Mouse (Mus musculus) heart, postnatal 10 days (tissue): ENCODE data around the gene Sos2. TPM values are rescaled to one million over a fixed set of nuclear protein-coding genes. Genes with fewer than 3 reads are reported as not detected.

Source experiments
- DNase-seq, 2 experiments: peaks; one replicate each; pipeline ENCODE4 v3.0.0; 2021
- intact Hi-C: fragments of 180-260 bp; cut with DNase I; formaldehyde crosslinking; loops from one replicate; pipeline ENCODE4 v1.15.1; 2025
- total RNA-seq, 2 experiments: library from RNA; stranded (reverse); gene quantifications; 2 replicates each; pipeline ENCODE4 v1.2.3; 2021

Sos2 gene
- 10 to 100 TPM; 33.9 to 34.7 TPM for total RNA-seq

DNA sequence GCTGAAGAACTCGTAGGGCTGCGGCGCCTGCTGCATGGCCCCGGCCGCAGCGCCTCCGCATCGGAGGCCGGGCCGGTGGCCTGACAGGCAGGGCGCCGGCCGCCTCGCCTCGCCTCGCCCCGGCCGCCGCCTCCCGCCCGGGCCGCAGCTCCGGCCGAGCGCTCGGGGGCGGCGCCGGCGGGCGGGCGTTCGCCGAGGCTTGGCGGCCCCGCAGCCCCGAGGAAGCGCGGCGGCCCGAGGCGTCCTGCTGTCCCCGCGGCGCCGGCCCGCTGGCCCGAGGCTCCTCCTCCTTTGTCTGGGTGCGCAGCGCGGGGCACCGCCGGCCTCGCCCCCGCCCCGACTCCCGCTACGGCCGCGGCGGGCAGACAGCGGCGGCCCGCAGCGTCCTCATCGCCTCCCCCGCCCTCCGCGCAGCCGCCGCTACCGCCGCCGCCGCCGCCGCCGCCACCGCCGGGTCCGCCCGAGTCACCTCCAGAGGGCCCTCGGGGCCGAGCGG lies at the start of gene Sos2:
Gene Sos2, minus strand, starts transcription at position 287 of the 496 bp plus-strand sequence.
- DNase-seq: peak in 1 of 2 experiments; percentile 65
- intact Hi-C loops: loop anchor here (2.0 to 5.0 kb wide), 3 partner anchors 37 to 319 kb away; no protein-coding TSS in a partner anchor

DNA sequence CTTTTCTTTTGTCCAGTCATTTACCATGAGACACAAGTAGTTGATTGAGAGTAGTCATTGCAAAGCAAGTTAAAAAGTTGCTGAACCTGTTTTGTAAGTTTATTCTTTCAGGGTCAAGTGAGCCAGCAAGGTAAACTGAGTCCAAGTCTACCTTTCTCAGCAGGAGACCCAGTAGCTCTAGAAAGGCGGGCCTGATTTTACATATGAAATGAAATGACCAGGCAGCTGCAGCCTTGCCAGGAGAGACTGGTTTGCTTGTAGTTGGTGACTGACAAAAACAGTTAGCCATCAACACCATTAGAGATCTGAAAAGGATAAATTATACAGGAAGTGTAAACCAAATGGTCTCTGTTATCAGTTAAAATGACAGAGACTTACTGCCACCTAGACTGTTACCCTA lies 48.7 kb upstream of the Sos2 start:
- DNase-seq: no peak
- intact Hi-C loops: loop anchor here (10.0 kb wide), 1 partner anchor 504 kb away; the partner anchor contains the start of gene Pygl

DNA sequence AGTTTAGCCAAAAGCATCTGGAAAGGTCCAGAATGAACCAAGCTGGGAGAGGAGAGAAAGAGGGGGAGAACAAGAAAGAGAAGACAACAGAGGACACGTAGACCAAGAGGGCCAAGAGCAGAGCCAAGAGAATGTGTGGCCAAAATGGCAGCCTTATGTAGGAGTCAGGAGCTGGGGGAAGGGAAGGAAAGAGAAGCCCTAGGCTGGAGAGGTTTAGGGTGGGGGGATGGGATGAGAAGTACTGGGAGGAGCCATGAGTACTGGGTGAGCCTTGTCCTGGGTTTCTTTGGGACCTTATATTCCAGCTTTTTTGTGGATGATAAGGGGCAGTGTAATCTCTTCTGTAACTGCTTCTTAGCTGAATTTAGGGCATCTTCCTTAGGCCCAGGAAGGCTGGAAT lies 47.6 kb upstream of the Sos2 start:
- intact Hi-C loops: no loop called here
- no peak for DNase-seq

DNA sequence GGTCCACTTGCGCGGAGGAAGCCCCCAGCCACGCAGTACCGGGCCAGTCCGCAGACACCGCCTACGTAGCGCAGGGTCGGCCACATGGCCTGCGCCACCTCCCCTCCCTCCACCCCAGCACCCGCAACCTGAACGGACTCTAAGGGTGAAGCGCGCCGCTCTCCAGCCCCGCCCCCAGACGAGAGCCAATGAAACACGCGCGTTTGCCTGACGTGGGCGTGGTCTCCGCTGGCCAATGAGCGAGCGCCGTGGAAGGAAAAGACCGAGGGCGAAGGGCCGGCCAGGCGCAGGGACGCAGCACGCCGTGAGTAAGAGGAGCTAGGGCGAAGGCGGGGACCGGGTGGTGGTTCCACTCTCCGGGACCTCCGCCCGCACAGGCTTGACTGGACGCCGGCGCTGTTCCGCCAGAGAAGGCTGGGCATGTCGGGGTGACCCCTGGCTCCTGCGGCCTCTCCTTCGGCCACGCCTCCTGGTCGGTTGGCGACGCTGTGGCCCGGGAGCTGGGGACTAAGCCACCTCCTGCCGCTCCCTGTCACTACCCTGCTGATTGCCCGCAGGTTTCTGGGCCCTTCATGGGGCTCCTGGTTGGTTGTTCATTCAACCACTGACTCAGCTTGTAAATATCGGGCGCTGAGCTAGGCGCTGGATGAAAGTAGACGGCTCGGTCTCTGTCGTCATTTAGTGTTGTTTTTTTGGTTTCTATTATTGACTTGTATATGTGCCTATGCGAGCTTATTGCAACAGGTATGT lies 43.2 kb upstream of the Sos2 start, which contains the start of the genes L2hgdh and Atp5s:
Gene L2hgdh, minus strand, starts transcription at position 163 of the 750 bp plus-strand sequence.
Gene Atp5s, plus strand, starts transcription at position 240 of the 750 bp plus-strand sequence.
- DNase-seq: peak; percentile 98
- intact Hi-C loops: no loop called here

DNA sequence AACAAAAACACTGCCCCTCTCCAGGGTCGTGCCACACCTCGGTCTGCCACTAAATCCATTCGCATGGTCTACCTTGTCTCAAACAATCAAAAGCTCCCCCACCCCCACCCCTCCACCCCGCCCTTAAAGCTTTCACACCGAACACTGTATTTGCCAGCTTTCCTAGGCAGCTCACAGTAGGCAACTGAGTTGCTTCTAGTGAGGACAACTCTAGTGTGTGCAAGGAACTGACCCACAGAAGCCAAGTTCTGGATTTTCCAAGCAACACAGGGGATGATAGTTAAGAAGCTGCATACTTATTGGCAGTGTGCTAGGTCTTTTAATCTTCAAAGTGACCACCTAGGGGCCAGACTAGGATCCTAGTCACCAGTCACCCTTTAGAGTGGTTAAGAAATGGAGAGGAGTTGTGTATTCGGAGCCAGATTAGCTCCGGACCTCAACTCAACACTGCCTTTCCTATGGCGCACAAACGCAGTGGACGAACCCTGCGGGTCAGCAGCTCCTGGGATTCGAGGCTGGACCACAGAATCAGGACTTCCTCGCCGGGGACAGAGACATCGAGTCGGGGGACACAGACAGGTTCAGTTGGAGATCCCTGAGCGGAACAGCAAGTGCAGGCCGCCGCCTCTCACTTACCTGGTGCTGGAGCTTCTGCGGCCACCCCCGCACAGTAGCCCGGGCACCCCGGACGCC lies 42.5 kb upstream of the Sos2 start:
- intact Hi-C loops: no loop called here
- no peak for DNase-seq

DNA sequence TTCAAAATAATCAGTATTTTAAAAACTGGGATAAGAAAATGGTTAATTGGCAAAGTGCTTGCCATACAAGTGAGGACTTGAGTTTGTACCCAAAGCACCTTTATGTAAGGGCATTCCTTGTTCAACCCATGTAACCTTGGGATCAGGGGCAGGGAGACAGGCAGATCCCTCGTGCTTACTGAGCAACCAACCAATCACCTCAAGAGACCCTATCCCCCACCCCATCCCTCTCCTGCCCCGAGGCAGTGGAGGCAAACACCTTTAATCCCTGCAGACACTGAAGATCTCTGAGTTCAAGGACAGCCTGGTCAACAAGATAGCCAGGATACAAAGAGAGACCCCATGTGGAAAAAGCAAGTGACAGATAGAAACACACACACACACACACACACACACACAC lies 41.7 kb upstream of the Sos2 start:
- intact Hi-C loops: no loop called here
- DNase-seq: no peak

DNA sequence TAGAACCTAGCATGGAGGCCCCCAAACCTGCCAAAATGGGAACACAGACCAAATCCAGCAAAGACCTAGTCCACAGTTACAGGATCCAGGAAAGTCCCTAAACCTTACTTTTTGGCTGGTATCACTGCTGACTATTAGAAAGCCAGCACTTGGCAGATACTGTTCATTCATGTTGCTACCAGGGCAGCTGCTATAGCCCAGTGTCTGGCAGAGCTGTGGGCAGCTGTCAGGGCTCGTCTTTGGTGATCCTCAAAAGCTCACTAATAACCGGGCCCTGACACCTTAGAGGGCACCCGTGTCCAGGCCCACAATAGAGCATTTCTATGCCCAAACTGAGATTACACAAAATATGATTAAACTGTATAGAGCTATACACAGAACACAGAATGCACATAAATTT lies 41.2 kb upstream of the Sos2 start:
- intact Hi-C loops: no loop called here
- no peak for DNase-seq

DNA sequence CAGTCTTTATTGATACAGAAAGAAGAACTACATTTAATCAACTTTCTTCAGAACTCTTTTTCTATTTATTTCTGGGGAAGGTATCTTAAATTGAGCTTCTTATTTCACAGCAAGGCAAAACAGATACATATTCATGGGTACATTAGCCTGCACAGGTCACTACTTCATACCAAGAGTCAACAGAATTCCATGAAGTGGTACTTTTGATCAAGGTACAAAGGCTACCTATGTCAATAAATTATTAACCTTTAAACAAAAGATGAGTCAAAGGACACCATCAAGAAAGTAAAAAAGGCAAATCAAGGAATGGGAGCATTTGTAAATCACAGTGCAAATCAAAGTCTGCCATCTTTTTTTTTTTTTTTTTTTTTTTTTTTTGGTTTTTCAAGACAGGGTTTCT lies 32.0 kb upstream of the Sos2 start:
- no peak for DNase-seq
- intact Hi-C loops: no loop called here

DNA sequence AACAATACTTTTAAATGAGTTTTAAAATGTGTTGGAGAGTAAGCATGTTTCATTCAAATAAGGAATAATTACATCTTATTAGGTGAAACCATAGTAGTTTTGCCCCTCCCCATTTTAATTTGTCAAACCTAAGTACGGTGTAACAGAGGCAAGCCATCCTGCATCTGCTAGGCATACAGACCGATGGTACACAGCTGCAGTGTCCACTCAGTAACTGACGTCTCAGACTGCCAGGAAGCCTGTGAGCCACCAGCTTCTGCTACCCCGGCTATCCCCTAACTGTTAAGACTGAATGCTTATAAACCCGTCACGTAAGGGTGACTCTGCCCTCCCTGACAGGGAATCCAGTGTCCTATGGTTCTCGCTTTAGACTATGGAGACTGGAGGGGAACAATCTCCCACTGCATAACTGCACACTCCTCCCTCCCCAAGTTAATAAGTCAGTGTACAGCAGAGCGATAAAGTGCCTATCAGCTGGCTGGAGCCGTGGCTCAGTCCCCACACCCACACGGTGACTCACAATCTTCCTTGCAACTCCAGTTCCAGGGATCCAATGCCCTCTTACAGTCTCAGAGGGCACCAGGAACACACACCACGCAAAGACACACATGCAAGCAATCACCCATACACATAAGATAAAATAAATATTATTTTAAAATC lies 23.3 kb upstream of the Sos2 start:
- intact Hi-C loops: no loop called here
- DNase-seq: no peak

DNA sequence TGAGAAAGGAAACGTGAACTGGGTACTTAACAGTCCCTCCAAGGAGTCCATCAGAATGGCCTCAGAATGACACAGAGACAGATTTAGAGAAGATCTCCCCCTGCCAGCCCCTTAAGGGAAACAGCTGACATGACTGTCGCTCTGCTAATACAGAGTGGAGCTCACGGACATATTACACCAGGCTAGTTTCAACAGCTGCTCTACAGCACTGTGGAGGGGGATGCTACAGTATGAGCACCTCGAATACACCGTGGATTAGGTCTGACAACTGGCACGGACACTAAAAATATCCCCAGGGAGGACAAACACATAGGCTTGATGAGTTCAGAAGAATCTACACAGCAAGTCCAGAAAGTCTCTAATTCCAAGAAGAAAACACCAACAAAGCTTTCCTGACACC lies 16.7 kb upstream of the Sos2 start:
- DNase-seq: no peak
- intact Hi-C loops: no loop called here

DNA sequence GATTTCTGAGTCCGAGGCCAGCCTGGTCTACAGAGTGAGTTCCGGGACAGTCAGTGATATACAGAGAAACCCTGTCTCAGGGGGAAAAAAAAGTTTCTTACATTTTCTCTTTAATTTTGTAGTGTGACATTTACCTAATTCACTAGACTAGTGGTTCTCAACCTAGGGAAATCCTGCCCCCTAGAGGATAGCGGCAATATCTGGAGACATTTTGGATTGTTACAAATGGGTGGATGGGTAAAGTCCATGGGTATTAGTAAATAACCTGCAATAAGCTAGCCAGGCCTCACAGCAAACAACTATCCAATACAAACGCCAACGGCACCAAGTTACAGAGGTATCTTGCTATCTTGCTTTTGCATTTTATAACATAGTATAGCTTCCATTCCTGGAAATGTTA lies 15.1 kb upstream of the Sos2 start:
- DNase-seq: peak; percentile 68 to 77
- intact Hi-C loops: loop anchor here (2.0 kb wide), 1 partner anchor 114 kb away; the partner anchor contains the start of gene Vcpkmt

DNA sequence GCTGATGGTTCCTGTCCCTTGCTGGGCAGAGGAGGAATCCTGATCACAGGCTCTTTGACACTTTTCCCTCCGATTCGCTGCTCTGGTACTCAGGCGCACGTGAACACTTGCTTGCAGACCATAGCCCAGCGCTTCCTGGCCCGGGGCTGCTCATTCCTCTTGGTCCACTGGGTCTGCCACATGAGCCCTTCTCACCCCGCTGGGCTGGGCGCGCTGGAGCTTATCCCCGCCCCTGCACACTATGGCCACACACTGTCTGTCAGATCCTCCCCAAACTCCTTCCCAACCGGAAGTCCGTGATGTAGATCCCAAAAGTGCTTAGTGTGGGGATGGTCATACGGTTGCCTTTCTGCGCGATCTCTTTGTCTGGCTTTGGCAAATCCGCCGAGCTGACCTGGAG lies 11.8 kb upstream of the Sos2 start:
- intact Hi-C loops: no loop called here
- DNase-seq: no peak

DNA sequence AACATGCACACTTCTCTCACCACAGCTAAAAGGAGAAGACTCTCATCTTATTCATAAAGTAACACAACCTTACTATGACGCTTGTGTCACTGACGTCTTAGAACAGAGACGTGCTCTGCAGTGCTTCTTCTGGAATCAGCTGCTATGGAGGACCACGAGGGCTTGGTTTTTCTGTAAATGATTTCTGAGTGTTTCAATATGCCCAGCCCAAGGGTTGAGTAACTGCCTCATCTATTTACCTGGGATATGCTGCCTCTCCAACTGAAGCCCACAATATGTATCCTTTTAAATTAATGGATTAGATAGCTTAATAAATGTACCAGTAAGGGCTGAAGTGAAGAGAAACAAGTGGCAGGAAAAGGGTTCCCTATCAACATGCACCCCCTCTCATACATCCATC lies 9.1 kb upstream of the Sos2 start:
- intact Hi-C loops: no loop called here
- no peak for DNase-seq

DNA sequence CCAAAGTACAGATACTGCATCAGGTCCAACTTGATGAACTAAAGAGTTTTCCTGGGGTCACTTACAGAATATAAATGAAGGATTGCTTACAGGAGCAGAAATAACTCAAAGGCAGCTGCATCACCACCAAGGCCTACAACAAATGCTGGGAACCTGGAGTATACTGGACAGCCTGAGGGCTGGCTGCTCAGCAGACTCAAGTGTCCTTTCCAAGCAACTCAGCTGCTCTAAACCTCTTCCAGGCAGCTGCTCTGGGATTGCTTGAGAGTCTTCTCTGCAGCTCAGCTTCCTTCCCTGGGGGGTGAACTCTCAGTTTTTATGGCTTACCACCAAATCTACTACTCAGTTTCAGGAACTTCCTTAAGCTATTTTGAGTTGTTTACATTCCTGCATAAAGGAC lies 7.4 kb upstream of the Sos2 start:
- intact Hi-C loops: no loop called here
- no peak for DNase-seq

DNA sequence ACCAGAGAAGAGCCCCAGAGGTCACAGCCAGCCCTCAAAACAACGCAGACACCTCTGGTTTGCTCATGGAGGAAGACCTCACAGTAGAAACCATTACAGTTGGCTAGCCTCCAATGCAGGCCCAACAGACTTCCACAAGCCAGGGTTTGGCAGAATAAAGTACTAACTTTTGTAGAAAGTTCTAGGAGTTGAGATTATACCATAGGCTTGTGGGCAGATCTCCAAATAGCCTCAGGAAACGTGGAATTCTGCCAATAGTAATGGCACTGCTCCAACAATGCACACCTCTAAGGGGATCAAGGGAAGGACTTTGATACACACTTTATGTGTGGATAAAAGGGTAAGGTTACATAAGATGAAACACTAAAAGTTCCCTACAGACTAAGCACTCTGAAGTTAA lies 6.7 kb upstream of the Sos2 start:
- intact Hi-C loops: no loop called here
- no peak for DNase-seq

DNA sequence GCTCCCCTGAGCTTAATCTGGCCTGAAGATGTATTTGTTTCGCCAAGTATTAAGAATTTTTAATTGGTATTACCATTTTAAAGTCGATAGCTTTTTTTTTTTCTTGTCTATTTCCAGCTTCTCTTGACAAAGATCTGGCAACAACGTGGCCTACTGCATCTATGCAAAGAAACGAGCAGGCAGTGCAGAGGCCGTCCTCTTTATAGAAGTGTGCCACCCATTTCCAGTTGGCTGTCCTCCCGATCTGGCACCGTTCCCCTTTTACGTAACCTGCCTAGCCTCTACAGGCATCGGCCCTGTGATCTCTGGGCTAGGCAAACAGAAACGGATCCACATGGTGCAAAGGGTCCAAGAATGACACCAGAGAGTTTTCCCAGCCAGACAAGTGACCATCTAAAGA lies 1.9 kb upstream of the Sos2 start:
- intact Hi-C loops: loop anchor here (2.0 to 5.0 kb wide), 3 partner anchors 39 to 321 kb away; no protein-coding TSS in a partner anchor
- DNase-seq: peak; percentile 89 to 90

DNA sequence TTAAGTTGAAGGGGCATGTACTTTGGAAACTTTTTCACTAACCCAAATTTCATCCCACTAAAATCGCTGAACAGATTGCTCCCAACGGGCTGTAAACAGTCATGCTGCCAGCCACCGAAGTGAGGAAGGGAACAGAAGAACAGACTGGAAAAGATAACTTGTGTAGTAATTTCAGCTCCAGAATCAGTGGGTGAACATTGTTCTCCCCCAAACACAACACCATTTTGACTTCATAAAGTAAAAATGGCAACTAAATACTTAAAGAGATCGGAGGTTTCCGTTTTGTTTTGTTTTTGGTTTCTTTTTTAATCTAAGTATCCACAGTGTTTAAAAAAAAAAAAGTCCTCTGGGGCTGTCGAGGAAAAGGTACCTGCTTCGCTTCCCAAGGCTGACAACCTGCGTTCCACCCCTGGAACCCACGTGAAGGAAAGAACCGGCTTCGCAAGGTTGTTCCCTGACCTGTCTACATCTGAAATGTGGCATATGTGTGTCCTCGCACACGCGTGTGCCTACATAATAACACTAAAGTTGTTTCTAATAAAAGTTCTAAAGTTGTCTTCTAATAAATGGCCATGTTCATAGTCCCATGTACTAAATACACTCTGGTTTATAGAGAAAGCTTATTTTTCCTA lies 1.3 kb upstream of the Sos2 start:
- intact Hi-C loops: loop anchor here (2.0 to 5.0 kb wide), 3 partner anchors 38 to 321 kb away; no protein-coding TSS in a partner anchor

DNA sequence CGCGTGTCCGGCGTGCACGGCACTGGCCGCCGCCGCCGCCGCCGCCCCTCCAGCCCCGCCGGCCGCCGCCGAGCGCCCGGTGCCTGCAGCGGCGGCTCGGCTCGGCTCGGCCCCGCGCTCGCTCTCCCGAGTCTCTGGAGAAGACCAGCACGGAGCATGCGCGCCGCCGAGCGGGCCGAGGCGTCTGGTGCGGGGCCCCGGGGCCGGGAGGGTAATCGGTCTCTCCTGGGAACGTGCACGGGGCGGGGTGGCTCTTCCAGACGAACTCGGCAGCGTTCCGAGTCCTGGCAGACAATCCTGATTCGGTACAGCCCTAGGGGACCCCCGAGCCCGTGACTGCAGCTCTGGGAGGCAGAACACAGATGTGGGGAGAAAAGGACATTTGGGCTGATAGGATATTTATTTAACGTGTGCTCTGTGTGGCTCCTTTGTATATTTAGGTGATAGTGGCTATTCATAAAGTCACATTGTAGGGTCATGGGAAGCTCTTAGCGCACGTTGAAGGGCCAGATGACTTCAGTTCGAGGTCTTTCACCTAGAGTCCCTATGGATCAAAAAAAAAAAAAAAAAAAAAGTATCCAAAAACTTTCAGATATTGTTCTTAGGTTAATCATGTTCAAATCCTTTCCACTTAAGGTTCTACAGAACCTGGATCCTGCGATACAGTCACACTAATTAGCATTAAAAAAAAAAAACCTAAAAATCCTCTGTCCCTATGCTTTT lies 574 bp upstream of the Sos2 start:
- DNase-seq: peak; percentile 91 to 92
- intact Hi-C loops: loop anchor here (2.0 to 5.0 kb wide), 3 partner anchors 37 to 320 kb away; no protein-coding TSS in a partner anchor

More for the DNA sequence above, 1.3 kb upstream of the Sos2 start:
- DNase-seq: peak in 1 of 2 experiments; percentile 43

DNA sequence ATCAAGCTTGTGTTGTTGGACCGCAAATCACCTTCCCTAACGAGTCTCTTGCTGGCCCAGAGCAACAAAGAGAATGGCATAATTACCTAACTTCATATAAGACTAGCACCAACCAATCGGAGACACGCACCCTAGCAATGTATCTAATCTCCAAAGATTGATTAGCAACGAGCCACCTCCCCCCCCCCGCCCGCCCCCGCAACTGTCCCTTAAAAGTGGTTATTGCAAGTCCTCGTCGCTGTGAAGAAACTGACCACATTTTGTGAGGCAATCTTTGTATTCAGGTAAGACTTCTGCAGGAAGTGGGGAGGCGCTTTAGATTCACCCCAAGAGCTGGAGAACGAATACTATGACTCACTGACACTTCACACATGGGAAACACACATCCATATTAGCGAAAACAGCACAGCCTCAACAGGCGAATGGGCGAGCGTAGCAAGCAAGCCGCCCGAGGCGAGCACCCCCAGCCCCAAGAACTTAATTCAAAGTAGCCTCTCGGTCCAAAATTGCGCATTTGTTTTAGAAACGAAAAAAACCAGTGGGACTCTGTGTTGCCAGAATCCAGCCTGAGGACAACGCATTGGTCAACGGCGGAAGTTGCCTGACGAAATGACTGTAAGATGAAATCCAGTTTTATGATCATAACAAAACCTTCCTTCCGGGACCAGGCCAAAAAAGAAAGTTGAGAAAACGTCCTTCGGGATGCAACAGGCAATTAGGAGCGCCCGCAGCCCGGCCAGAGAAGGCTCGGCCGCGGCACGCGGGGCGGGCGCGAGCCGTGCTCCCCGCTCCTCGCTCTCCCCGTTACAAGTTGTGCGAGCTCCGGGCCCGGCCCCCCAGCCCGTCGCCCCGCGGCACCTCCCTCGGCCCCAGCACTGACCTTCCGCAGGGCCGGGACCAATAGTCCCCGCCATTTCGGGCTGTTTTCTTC lies 752 bp downstream of the Sos2 start:
- intact Hi-C loops: loop anchor here (5.0 kb wide), 2 partner anchors 234 to 319 kb away; no protein-coding TSS in a partner anchor
- peak; percentile 64 to 68 for DNase-seq
